Mouse (Mus musculus) heart, adult 9 months (tissue): ENCODE measurements around the gene Rpa3.
A peak's percentile ranks its signal among the peaks of the same experiment; 100 is the strongest.

Source experiments
- DNase-seq, 2 experiments: peaks; one replicate each; pipeline ENCODE4 v3.0.0; 2022; ENCODE audit warnings: low spot score in 2 of 2

The Rpa3 gene

DNA sequence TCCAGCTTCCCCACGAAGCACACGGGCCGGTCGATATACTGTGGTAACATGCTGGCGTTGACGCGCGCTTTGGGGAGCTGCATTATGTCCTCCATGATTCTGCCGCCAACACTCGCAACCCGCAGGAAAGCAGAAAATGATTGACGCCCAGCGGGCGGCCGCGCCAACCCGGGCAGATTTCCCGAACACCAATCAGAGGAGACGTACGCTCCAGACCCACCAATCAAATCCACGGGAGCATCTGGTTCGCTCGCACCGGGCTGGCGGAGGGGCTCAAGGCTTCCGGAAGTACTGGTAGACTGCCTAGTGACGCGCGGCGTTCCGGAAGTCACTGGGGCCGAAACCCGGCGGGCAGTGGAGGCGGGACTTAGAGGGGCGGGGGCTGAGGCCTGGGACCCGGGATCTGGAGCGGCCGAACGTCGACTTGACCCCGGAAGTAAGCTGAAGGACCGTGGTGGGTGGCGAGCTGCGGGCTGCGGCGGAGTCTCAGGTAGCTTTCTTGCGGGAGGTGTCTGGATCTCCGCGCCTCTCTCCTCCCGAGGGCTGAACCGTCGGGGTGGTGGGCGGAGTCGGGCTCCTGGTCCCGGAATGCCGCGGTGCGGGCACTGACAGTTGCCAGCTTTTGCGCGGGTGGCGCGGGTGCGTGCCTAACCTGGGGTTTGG is at the start of gene Rpa3, which contains the start of the genes Umad1 and Gm45062:
Gene Rpa3 (minus strand): TSS at position 170 of the 663 bp plus-strand sequence.
Gene Umad1 (plus strand): TSS at position 285 of the 663 bp plus-strand sequence.
Gene Gm45062 (plus strand): TSS at position 447 of the 663 bp plus-strand sequence.
- peak; percentile 97 to 98 for DNase-seq

DNA sequence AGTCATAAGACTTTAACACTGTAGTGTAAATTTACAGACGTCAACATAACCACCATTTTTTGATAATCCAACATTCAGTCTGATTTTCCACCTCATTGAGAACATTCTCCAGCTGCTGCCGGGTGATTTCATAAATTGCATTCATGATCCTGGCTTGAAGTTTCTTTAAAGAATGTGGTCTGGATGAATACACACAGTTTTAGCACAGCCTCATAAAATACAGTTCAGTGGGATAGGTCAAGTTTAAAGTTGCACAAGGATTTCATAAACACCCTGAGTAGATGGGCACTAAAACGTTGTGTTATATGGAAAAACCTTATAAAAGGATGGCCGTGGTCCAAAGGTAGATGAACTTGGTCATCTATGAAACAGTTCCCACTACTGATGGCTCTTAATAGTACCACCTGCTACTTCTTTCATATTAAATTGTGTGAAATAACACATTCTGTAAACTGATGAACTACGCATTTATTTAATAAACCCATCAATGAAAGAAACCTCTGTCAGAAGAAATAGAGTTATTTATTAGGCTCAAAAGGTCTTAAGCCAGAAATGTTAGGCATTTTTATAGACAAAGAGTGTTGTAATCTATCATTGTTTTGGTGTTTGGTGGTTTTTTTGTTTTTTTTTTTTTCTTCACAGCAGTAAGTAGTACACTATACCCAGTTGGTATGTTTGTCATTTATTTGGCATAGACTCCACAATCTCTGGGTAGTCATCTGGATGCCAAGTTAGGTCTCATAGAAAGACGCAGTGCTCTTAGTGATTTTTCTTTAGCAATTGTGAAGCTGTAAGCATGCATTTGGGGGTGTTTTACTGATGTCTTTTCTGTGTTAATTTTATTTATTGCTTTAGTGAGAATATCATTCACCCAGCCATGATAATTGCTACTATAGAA is 49.2 kb upstream of the Rpa3 start:
- no peak for DNase-seq

DNA sequence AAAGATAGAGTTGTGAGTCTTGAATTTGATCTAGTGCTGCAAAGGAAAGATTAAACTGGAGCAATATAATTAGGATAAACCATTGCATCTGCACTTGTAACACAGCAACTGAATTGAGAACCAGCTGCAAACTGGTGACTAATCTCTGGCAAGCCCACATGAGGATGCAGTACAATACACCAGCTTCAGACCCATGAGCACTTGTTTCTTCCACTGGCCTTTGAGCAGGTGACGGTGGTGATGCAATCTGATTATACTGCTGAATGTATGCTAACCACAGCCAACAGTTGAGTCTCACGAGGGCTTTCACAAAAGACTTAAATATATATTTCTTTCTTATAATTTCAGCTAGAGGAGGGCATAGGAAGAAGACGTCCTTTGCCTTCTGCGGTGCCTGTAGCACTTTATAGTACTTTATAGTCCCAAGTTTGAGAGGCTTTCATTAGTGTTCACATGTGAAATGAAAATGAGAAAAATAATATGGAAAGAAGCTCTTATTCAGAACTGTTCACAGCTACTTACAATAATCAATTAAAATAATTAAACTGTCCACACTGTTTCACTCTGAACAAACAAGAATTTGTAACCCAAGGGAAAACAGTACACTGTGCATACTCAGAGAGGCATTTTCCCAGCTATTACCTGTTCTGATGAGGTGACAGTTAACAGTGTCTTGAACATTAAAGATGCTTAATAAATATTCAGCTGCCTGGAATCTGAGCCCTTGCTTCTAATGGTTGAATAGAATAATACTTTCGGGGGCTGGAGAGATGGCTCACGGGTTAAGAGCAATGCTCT is 40.3 kb upstream of the Rpa3 start:
- no peak for DNase-seq

- no peak for DNase-seq
These were observed 35.2 kb upstream of the Rpa3 start for GRCm38 (mm10) chr6:8294048-8294784.

DNA sequence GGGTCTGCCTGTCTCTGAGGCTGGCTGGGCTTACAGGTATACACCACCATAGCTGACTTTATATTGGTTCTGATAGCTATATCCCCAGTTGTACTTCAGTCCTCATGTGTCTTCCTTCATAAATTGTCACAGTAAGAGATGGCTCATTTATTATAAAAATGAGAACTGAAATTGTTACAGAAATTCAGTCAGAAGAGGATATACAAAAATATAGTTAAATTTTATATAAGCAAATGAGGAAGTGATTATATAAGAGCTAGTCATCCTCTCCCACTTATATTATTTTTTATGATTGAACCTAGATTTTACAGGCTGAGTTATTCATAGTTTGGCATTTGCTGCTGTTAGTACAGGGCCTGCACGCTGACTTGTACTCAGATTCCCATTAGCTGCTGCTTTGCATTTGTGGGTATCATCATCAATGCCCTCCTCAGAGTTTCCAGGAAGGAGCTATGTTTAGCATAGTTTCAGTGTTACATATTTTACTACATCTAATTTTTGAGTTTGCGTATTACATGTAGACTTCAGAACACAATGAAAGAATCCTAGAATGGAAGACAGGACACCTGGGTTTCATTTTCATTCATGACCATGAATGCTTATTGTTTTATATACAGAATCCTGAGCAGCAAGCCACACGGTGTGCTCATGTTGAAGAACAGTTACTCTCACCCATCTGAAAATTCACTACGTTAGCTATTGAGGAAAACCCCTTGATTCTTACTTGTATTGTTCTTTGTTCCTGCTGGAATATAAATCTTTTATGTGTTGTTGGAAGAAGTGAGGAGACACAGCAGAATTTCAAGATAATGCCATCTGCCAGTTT is 30.0 kb upstream of the Rpa3 start:
- DNase-seq: no peak

DNA sequence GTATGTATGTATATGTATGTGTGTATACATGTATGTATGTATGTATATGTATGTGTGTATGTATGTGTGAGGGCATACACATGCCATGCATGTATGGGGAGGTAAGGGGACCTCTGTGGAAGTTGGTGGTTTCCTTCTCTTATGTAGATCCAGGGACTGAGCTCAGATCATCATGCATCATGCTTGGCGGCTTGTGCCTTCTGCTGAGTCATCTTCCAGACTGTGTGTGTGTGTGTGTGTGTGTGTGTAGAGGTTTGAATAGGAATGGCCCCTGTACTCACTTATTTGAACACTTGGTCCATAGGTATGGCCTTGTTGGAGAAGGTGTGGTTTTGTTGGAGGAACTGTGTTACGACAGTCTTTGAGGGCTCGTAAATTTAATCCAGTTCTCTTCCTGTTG is 27.2 kb upstream of the Rpa3 start:
- no peak for DNase-seq

GRCm38 (mm10) chr6:8285401-8285960 is 26.5 kb upstream of the Rpa3 start:
- DNase-seq: no peak

DNA sequence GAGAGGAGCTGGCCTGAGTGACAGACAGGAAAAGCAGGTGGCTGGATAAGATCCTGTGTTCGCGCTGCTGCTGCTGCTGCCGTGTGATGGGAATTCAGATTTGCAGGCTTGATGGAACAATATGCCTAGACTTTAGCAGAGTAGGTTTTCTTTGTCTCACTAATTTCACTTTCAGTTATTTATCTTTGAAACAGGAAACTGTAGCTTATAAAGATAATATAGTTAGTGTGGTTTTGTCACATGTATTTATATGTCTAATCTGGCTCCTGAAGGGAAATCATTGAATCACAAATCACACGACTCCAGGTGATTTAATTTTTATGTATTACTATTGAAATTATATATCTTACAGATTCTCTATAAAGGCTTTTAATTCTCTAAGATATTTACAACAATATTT is 24.3 kb upstream of the Rpa3 start:
- DNase-seq: no peak

DNA sequence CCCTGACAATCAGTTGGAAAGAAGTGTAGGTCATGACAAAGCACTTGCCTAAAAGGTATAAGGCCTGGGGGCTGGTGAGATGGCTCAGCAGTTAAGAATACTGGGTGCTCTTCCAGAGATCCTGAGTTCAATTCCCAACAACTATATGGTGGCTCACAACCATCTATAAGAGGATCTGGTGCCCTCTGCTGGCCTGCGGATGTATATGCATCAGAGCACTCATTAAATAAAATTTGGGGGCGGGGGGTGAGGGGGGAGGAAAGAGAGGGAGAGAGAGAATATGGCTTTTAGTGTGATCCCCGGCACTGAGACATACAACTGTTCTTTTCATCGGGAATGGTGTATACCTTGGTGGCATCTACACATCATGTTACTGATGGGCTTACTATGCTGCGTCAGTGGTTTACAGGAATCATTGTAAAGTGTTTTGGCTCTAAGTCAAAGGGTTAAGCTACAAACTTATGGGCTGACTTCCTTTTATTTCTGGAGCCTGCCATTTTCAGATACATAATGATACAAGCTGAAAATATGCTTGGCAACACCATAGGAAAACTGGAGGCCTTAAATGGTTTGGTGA is 19.5 kb upstream of the Rpa3 start:
- DNase-seq: no peak

GRCm38 (mm10) chr6:8276431-8276830 is 17.5 kb upstream of the Rpa3 start:
- DNase-seq: no peak

DNA sequence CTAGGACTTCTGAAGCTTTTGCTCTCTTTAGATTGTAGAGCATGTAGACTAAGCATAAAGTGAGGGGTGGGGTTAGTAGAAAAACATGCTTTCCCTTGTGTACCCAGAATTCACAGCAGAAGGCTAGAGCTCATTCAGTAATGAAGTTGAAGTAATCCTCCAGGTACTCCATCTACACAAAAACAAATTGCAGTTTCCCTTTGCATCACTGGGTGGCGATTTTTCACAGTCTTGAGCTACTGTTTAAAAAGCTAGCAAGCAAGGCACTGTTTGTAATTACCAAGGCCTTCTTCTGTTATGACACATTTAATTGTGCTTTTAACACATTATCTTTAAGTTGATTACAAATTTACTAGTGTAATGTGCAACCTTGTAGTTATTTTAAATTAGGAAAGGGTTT is 16.1 kb upstream of the Rpa3 start:
- DNase-seq: peak; percentile 37 to 70

DNA sequence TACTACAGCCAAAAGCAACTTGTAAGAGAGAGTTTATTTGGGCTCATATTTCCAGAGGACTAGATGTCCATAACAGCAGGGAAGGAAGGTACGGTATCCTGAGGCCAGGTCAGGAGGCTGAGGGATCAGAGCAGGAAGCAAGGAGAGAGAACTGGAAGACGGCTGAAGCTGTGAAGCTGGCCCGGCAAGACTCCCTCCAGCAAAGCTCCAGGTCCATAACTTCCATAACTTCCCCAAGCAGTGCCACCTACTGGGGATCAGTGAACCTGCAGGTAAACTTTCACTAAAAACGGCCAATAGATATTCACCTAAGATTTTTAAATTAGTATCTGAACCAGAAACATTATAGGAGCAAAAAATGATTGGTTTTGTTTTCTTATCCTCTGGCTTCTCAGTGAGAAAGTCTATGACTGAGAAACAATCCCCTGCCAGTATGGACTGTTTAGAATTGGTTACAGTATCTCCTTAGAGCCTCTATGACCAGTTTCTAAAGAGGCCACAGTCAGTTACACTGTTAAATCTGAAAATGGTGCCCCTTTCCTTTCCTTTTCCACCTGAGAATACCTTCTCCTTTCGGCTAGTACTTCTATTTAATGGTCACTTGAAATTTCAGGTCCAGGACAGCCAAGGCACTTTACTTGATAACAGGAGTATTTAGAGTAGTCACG is 15.5 kb upstream of the Rpa3 start:
- DNase-seq: peak; percentile 14 to 31

GRCm38 (mm10) chr6:8271047-8271446 is 12.1 kb upstream of the Rpa3 start:
- DNase-seq: no peak

DNA sequence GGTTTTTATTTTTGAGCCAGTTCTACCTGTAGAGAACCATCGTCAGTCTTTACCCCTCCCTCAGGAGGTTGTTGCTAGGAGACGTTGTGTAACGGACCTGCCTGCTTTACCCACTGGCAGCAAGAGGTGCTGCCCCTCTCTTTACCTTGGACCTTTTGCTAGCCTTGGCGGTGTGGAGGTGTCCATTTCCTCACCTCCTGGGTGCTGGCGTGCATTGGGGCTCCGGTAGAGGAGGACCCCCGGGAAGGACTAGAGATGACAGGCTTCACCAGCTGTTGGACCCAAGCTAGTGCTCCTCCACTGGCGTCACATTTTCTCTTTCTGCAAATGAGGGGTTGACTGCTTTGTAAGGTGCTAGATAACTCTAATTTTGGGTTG is 683 bp upstream of the Rpa3 start:
- DNase-seq: no peak

DNA sequence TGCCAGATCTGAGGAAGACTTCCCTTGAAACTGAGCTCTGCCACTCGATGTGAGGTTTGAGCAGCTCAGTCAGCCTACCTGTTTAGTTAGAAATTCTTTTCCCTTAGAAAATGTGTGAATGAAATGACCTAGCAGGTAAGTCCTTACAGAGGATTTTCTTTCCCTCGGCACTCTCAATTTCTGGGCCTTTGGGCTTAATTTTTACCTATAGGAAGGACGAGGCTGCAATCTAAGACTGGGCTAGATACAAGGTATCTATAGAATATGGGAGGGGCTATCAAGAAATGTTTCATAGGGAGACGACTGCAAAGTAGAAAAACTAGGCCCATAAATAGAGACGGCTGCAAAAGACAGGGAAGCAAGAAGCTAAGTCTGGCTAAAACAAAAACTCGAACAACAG is 657 bp downstream of the Rpa3 start:
- no peak for DNase-seq

DNA sequence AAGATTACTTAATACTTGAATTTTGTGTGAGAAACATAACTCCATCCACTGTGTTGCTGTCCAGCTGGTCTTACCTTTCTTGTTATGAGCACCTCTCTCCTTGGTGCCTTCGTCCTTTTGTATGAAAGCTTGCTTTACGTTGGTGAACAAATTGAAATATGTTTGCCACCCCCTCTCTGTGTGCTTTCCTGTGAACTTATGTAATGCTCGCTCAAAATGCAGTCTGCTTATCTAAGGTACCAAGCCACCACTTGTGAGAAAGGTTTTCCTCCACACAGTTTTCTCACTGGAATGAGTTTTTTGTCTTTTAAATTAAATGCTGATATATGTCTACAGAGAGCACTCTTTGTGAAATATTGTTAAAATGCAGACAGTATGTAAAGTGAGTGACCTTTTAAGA is 30.4 kb downstream of the Rpa3 start:
- DNase-seq: no peak

DNA sequence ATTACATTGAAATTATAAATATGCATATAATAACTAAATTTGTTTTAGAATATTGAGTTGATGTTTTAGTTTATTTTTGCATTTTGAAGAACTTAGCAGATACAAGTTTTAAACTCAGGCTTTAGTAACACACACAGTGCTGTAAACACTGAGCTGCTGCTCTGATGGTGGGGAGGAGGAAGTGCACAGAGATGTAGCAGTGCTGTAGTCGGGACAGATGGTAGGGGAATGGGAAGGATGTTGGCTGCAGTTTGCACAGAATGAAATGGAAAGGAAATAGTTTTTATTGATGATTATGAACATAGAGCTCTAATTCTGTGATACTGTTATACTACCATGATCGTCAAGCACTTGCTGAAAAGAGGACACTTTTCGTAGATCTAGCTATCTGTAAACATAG is 31.9 kb downstream of the Rpa3 start:
- no peak for DNase-seq

GRCm38 (mm10) chr6:8210661-8211060 is 48.3 kb downstream of the Rpa3 start:
- DNase-seq: no peak

- no peak for DNase-seq
These were observed 49.1 kb downstream of the Rpa3 start for GRCm38 (mm10) chr6:8209866-8210186.
